Mouse (Mus musculus) brain, adult 10 weeks (tissue): Measurements from ENCODE around the gene Glb1l3. TPM values are rescaled to one million over a fixed set of nuclear protein-coding genes. Genes with fewer than 3 reads are reported as not detected.

Experiments
- polyA plus RNA-seq: library from polyadenylated mRNA; stranded (reverse); fragments of 350-450 nt; fragmentation: Illumina TruSeq; extraction: RNeasy Lipid Tissue Mini Kit (QIAGEN cat#74804); gene quantifications from one replicate; pipeline ENCODE4 v1.2.3, GENCODE M21; 2015; ENCODE audit warnings: low read depth, low replicate concordance

Glb1l3 gene
- polyA plus RNA-seq = not detected

GRCm38 (mm10) chr9:26860751-26861150 is at the start of gene Glb1l3:
Gene Glb1l3 (minus strand): TSS chr9:26860890.

GRCm38 (mm10) chr9:26805935-26806666 is 54.6 kb downstream of the Glb1l3 start, which contains the start of gene Glb1l2:
Gene Glb1l2 (minus strand): TSS chr9:26806468.

Other genes with a start within 250 kb of the Glb1l3 start
- gene B3gat1, start 127.2 kb downstream of the Glb1l3 start, polyA plus RNA-seq = 132 TPM
- 0.70 TPM for gene Glb1l2, start 54.4 kb downstream of the Glb1l3 start, polyA plus RNA-seq
- gene Gm1110, start 62.2 kb upstream of the Glb1l3 start, polyA plus RNA-seq = not detected
- gene Acad8, start 138.7 kb upstream of the Glb1l3 start, polyA plus RNA-seq = 29.4 TPM
- gene Thyn1, start 138.8 kb upstream of the Glb1l3 start, polyA plus RNA-seq = 118 TPM
- 78.6 TPM for gene Vps26b, start 169.2 kb upstream of the Glb1l3 start, polyA plus RNA-seq
- gene Ncapd3, start 169.3 kb upstream of the Glb1l3 start, polyA plus RNA-seq = 19.8 TPM